Mouse (Mus musculus) bone marrow macrophage, adult 2 months (primary cell): Measurements from ENCODE around the gene Olfr483. TPM values are rescaled to one million over a fixed set of nuclear protein-coding genes. Genes with fewer than 3 reads are reported as not detected.

ENCODE experiments used
- H3K27ac ChIP-seq: 2 replicates; pipeline ENCODE4 v1.5.1; 2012; ENCODE audit warnings: low read depth, low read length; ENCODE audit not compliant: insufficient read depth
- H3K4me1 ChIP-seq: 2 replicates; pipeline ENCODE4 v1.6.1; 2012; ENCODE audit warnings: low read length; ENCODE audit not compliant: control insufficient read depth, insufficient read depth
- H3K4me3 ChIP-seq: 2 replicates; pipeline ENCODE4 v1.5.1; 2012; ENCODE audit warnings: mild to moderate bottlenecking, low read length, moderate library complexity; ENCODE audit not compliant: insufficient read depth
- CTCF ChIP-seq: IDR thresholded peaks from 2 replicates; pipeline ENCODE4 v1.5.1; 2012; ENCODE audit warnings: low read depth, mild to moderate bottlenecking, low read length, moderate library complexity
- POLR2A ChIP-seq: IDR thresholded peaks from 2 replicates; pipeline ENCODE4 v1.6.1; 2012; ENCODE audit warnings: mild to moderate bottlenecking, low read depth, low read length, borderline replicate concordance
- polyA plus RNA-seq: library from polyadenylated mRNA; stranded (reverse); fragments of >200 nt; gene quantifications from 2 replicates; pipeline ENCODE4 v1.2.4, GENCODE M21; 2012; ENCODE audit not compliant: missing spikeins, insufficient read depth, insufficient read length

Olfr483 gene
- polyA plus RNA-seq, result not detected in 2 replicates

GRCm38 (mm10) chr7:108100549-108100948, at the start of gene Olfr483:
TSS of gene Olfr483 (plus strand) at chr7:108100849.
- Histone ChIP-seq H3K4me1 (no peaks in the 10 kb centered on the region), H3K27ac (no peak within 1 kb of the TSS), H3K4me3 (no peak within 1 kb of the TSS)
- TF ChIP-seq CTCF, result no peak

GRCm38 (mm10) chr7:108067246-108067645, 33.4 kb upstream of the Olfr483 start, which contains the start of gene Olfr480:
TSS of gene Olfr480 (minus strand) at chr7:108067346.
- Histone ChIP-seq H3K4me3 (no peak within 1 kb of the TSS), H3K4me1 (no peaks in the 10 kb centered on the region), H3K27ac (no peak within 1 kb of the TSS)
- TF ChIP-seq POLR2A, result no peak
- TF ChIP-seq CTCF, result no peak

- TF ChIP-seq POLR2A (no peak), CTCF (no peak)
- H3K4me1 ChIP-seq, result no peaks in the 10 kb centered on the region
- H3K4me3 ChIP-seq, result no peak within 1 kb of the TSS
- no peak within 1 kb of the TSS for H3K27ac ChIP-seq
Observed at GRCm38 (mm10) chr7:108079555-108079954, 21.1 kb upstream of the Olfr483 start, which contains the start of gene Olfr481. TSS of gene Olfr481 (plus strand) at chr7:108079855.

- H3K4me3 ChIP-seq, result no peak within 1 kb of the TSS
- H3K4me1 ChIP-seq, result no peaks in the 10 kb centered on the region
- H3K27ac ChIP-seq, result no peak within 1 kb of the TSS
- TF ChIP-seq POLR2A (no peak), CTCF (no peak)
Observed at GRCm38 (mm10) chr7:108097486-108097885, 3.2 kb upstream of the Olfr483 start, which contains the start of gene Olfr482. TSS of gene Olfr482 (minus strand) at chr7:108097586.

GRCm38 (mm10) chr7:108120681-108121080, 20.0 kb downstream of the Olfr483 start:
- no peak overlapping the region for H3K27ac ChIP-seq
- H3K4me1 ChIP-seq, result no peaks in the 10 kb centered on the region
- TF ChIP-seq CTCF (no peak), POLR2A (no peak)
- H3K4me3 ChIP-seq, result no peak overlapping the region

- no peaks in the 10 kb centered on the region for H3K4me1 ChIP-seq
- TF ChIP-seq CTCF, result no peak
- TF ChIP-seq POLR2A, result no peak
- H3K27ac ChIP-seq, result no peak overlapping the region
- no peak overlapping the region for H3K4me3 ChIP-seq
Observed at GRCm38 (mm10) chr7:108121416-108121815, 20.8 kb downstream of the Olfr483 start.

GRCm38 (mm10) chr7:108127349-108127748, 26.7 kb downstream of the Olfr483 start, which contains the start of gene Olfr484:
TSS of gene Olfr484 (minus strand) at chr7:108127449.
- Histone ChIP-seq H3K27ac (no peak within 1 kb of the TSS), H3K4me1 (no peaks in the 10 kb centered on the region), H3K4me3 (no peak within 1 kb of the TSS)
- TF ChIP-seq CTCF (no peak), POLR2A (no peak)

Other genes starting within 250 kb of the Olfr483 start
- gene Olfr472, start 202.9 kb upstream of the Olfr483 start, polyA plus RNA-seq, result not detected in 2 replicates
- gene Olfr473, start 170.4 kb upstream of the Olfr483 start, polyA plus RNA-seq, result not detected in 2 replicates
- gene Olfr474, start 146.2 kb upstream of the Olfr483 start, polyA plus RNA-seq, result not detected in 2 replicates
- gene Olfr476, start 136.0 kb upstream of the Olfr483 start, polyA plus RNA-seq, result not detected in 2 replicates
- gene Olfr477, start 114.2 kb upstream of the Olfr483 start, polyA plus RNA-seq, result 0.29 TPM in 1 of 2 replicates, not detected in the other
- not detected in 2 replicates for gene Olfr478, start 66.9 kb upstream of the Olfr483 start, polyA plus RNA-seq
- not detected in 2 replicates for gene Olfr479, start 50.2 kb upstream of the Olfr483 start, polyA plus RNA-seq
- gene Olfr480, start 33.5 kb upstream of the Olfr483 start, polyA plus RNA-seq, result not detected in 2 replicates
- 0.31 TPM in 1 of 2 replicates, not detected in the other for gene Olfr481, start 21.0 kb upstream of the Olfr483 start, polyA plus RNA-seq
- not detected in 2 replicates for gene Olfr482, start 3.3 kb upstream of the Olfr483 start, polyA plus RNA-seq
- gene Olfr484, start 26.6 kb downstream of the Olfr483 start, polyA plus RNA-seq, result not detected in 2 replicates
- not detected in 2 replicates for gene Olfr485, start 59.0 kb downstream of the Olfr483 start, polyA plus RNA-seq
- not detected in 2 replicates for gene Olfr486, start 71.9 kb downstream of the Olfr483 start, polyA plus RNA-seq
- gene Olfr487, start 113.8 kb downstream of the Olfr483 start, polyA plus RNA-seq, result not detected in 2 replicates
- not detected in 2 replicates for gene Olfr488, start 157.5 kb downstream of the Olfr483 start, polyA plus RNA-seq
- not detected in 2 replicates for gene Olfr490, start 188.1 kb downstream of the Olfr483 start, polyA plus RNA-seq
- 0.87 TPM in 1 of 2 replicates, not detected in the other for gene Olfr491, start 212.6 kb downstream of the Olfr483 start, polyA plus RNA-seq
- gene Olfr492, start 222.8 kb downstream of the Olfr483 start, polyA plus RNA-seq, result not detected in 2 replicates
- gene Olfr493, start 246.1 kb downstream of the Olfr483 start, polyA plus RNA-seq, result not detected in 2 replicates